ENCODE assay signal across 8 mouse cellular contexts in genomic region chr4:128776568-128777289, GRCm38 (mm10). TPM values are rescaled to one million over a fixed set of nuclear protein-coding genes. Genes with fewer than 3 reads are reported as not detected.
DNase-seq lines count a peak whose midpoint lies in the region; ATAC-seq lines count a peak whose summit lies in the region.

No protein-coding gene starts in this region.

- 43% methylated on average over 20 of the region's 20 CpGs for WGBS in midbrain, embryonic 10.5 days

- ATAC-seq in common myeloid progenitor, adult 5-6 weeks (replicated peaks; ENCODE audit: low read depth, poor library complexity, severe bottlenecking), result peak; percentile 87
- peak; percentile 60 for ATAC-seq in inflammation-experienced regulatory T-cells, adult 6 months
- no peak for ATAC-seq in activated CD4-positive, CD25-positive, alpha-beta regulatory T cell, adult 4 months

- no peak overlapping the region for H3K27ac ChIP-seq in midbrain, embryonic 10.5 days (replicated peaks)

- peaks cover 100% of the 10 kb centered on the region for H3K36me3 ChIP-seq in midbrain, embryonic 10.5 days

- intact Hi-C loops in gastrocnemius, postnatal 14 days (cut with DNase I; ENCODE audit: low total_unique reads), result loop anchor here (1.0 to 10.0 kb wide), 2 partner anchors 65 to 162 kb away; partner anchors contain the start of genes Tlr12 and Zscan20
- intact Hi-C loops in left cerebral cortex, postnatal 25 days (cut with DNase I), result loop anchor here (1.0 to 5.0 kb wide), 3 partner anchors 49 to 164 kb away; no protein-coding TSS in a partner anchor

- no peak overlapping the region for H3K4me3 ChIP-seq in midbrain, embryonic 10.5 days

- DNase-seq in ZHBTc4 (ENCODE audit: low read depth, low spot score), result peak; percentile 89
- peak; percentile 68 for DNase-seq in gastrocnemius, postnatal 14 days
- peak; percentile 60 to 69 for DNase-seq in left cerebral cortex, postnatal 25 days (ENCODE audit: low spot score in 2 of 2)
- peak; percentile 84 for DNase-seq in midbrain, embryonic 10.5 days (ENCODE audit: low spot score)
- DNase-seq in skeletal muscle tissue, adult 2 months (ENCODE audit: low read depth, low spot score), result peak; percentile 40

- H3K27me3 ChIP-seq in midbrain, embryonic 10.5 days (ENCODE audit: low read depth, poor library complexity, severe bottlenecking), result no peaks in the 10 kb centered on the region

- no peaks in the 10 kb centered on the region for H3K9me3 ChIP-seq in midbrain, embryonic 10.5 days (replicated peaks)

- peaks cover 3% of the 10 kb centered on the region; the same call in 1 of the 2 replicates for H3K4me1 ChIP-seq in midbrain, embryonic 10.5 days

RNA-seq across cellular contexts. Expression of gene A3galt2, which starts 21.6 kb away (rescaled TPM):
- total RNA-seq in common myeloid progenitor, adult 5-6 weeks (2017), result 0.09 TPM in 1 of 2 replicates, not detected in the other
- under 1 TPM; 0.06 to 0.18 TPM for total RNA-seq in gastrocnemius, postnatal 14 days (2021)
- under 1 TPM in 2 of 3 experiments, not detected in 1; 0.16 to 0.38 TPM for polyA plus RNA-seq in inflammation-experienced regulatory T-cells, adult 6 months (2017; shearing (Covaris generic))
- total RNA-seq in left cerebral cortex, postnatal 25 days (2021), result under 1 TPM; 0.25 to 0.32 TPM
- polyA plus RNA-seq in midbrain, embryonic 10.5 days (2016; fragmentation: Nextera tagmentation; extraction: Ambion mirVana), result 0.10 and 0.24 TPM in 2 replicates
- not detected for polyA plus RNA-seq in activated CD4-positive, CD25-positive, alpha-beta regulatory T cell, adult 4 months (2017; shearing (Covaris generic))

RNA-seq across cellular contexts. Expression of gene Zfp362, which starts 29.1 kb away (rescaled TPM):
- total RNA-seq in common myeloid progenitor, adult 5-6 weeks (2017), result 8.1 and 14.6 TPM in 2 replicates
- 10 to 100 TPM; 11.9 to 12.0 TPM for total RNA-seq in gastrocnemius, postnatal 14 days (2021)
- 10 to 100 TPM in 1 of 3 experiments, 1 to 10 TPM in 2; 6.0 to 10.3 (median 8.4) TPM for polyA plus RNA-seq in inflammation-experienced regulatory T-cells, adult 6 months (2017; shearing (Covaris generic))
- total RNA-seq in left cerebral cortex, postnatal 25 days (2021), result 10 to 100 TPM; 25.8 to 28.8 TPM
- 36.5 and 37.9 TPM in 2 replicates for polyA plus RNA-seq in midbrain, embryonic 10.5 days (2016; fragmentation: Nextera tagmentation; extraction: Ambion mirVana)
- polyA plus RNA-seq in activated CD4-positive, CD25-positive, alpha-beta regulatory T cell, adult 4 months (2017; shearing (Covaris generic)), result 10 to 100 TPM in 1 of 2 experiments, 1 to 10 TPM in 1; 6.9 to 13.2 TPM
